Mouse (Mus musculus) heart, embryonic 11.5 days (tissue): Measurements from ENCODE around the gene Cldn4. TPM values are rescaled to one million over a fixed set of nuclear protein-coding genes. Genes with fewer than 3 reads are reported as not detected.

Experiments
- ATAC-seq: fragments of 200-750 bp; cut with Nextera tagmentation; replicated peaks from 2 replicates; pipeline ENCODE4 v1.8.0; 2017; ENCODE audit warnings: moderate library complexity; ENCODE audit not compliant: insufficient number of reproducible peaks, low FRiP score, low TSS enrichment
- H3K27ac ChIP-seq: fragments of 300-500 bp; sonication (generic); 2 replicates; pipeline ENCODE4 v1.5.1; 2014; ENCODE audit warnings: mild to moderate bottlenecking, low read depth, low read length
- H3K27me3 ChIP-seq: fragments of 300-500 bp; sonication (generic); 2 replicates; pipeline ENCODE4 v1.6.1; 2014; ENCODE audit warnings: mild to moderate bottlenecking, low read length, mixed read lengths; ENCODE audit not compliant: control insufficient read depth, insufficient read depth
- H3K36me3 ChIP-seq: fragments of 300-500 bp; sonication (generic); 2 replicates; pipeline ENCODE4 v1.6.1; 2014; ENCODE audit warnings: mild to moderate bottlenecking, low read length, moderate library complexity, mixed read lengths; ENCODE audit not compliant: control insufficient read depth, insufficient read depth
- H3K4me1 ChIP-seq: fragments of 300-500 bp; sonication (generic); 2 replicates; pipeline ENCODE4 v1.6.1; 2014; ENCODE audit warnings: low read length; ENCODE audit not compliant: control insufficient read depth, insufficient read depth
- H3K4me2 ChIP-seq: fragments of 300-500 bp; sonication (generic); 2 replicates; pipeline ENCODE4 v1.6.1; 2014; ENCODE audit warnings: mild to moderate bottlenecking, moderate library complexity
- H3K4me3 ChIP-seq: fragments of 300-500 bp; sonication (generic); 2 replicates; pipeline ENCODE4 v1.5.1; 2014; ENCODE audit warnings: low read depth, low read length
- H3K9ac ChIP-seq: fragments of 300-500 bp; sonication (generic); 2 replicates; pipeline ENCODE4 v1.6.1; 2014; ENCODE audit warnings: mild to moderate bottlenecking, low read depth, low read length, moderate library complexity
- H3K9me3 ChIP-seq: fragments of 300-500 bp; sonication (generic); replicated peaks from 2 replicates; pipeline ENCODE4 v1.6.1; 2016; ENCODE audit warnings: low read length; ENCODE audit not compliant: control insufficient read depth
- WGBS: fragments of 180-500 bp; shearing (Covaris S2); extraction: QIAGEN DNeasy Blood & Tissue Kit; methylation state at CpG from one replicate; pipeline ENCODE4 v1.1.7; 2014; ENCODE audit not compliant: insufficient replicate concordance; 5-methylcytosine and 5-hydroxymethylcytosine counted together
- polyA plus RNA-seq: library from polyadenylated mRNA; unstranded; fragments of >200 nt; fragmentation: Nextera tagmentation; extraction: Ambion mirVana; gene quantifications from 2 replicates; pipeline ENCODE4 v1.2.1, GENCODE M21; 2014

The Cldn4 gene
- polyA plus RNA-seq, 1 experiment from 2014 or later: 1.7 TPM

DNA sequence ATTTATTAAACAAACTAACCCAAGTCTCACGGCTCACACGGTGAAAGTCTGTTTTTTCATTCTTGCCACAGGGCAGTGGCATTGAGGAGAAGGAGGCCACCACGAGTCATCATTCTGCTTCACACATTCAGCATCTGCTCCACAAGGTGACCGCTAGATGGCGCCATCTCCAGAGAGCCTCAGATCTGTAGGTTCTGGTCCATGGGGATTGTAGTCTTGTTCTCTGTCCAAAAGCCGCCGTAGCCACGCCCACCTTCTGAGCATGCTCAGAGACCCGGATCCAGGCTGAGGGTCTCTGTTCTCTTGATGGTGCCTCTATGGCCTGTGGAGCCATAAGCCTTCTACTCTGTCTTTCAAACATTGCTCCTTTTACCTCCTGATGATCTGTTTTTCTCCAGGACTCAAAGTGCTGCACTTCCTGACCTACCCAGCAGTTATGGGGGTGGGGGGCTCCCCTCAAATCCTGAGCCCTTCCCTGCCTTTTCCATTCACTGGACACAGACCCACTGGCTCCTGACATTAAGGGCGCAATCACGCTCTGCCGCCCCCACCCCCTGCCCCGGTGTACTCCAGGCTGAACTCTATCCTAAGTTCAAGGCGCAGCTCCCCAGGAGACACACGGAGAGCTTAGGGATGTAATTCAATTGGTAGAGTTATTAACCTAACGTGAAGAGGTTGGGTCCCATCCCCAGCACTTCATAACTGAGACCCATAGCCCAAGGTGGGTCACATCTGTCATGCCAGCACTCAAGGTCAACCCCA lies 28.5 kb downstream of the Cldn4 start:
- no peak overlapping the region for H3K4me2 ChIP-seq
- no peak for ATAC-seq

DNA sequence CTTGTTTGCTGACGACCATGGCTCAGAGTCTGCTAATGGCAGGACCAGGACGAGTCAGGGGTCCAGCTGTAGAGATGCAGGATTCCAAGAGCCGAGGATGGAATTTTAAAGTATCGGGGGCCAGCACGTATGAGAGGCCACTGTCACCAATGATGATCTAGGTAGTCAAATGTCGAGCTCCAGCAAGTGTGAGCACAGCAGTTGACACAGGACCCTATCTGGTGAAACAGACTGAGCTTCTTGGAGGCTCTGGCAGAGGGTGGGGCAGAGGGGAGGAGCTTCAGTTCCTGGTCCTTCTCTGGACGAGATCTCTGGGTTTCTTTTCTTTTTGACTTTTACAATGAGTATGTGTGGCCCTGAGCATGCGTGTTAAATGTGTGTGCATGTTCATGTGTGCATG lies 31.4 kb downstream of the Cldn4 start, which contains the start of gene Cldn13:
Cldn13 (minus strand) TSS at position 216 of the 400 bp plus-strand sequence.
- no peaks in the 10 kb centered on the region for H3K4me1 ChIP-seq
- no peaks in the 10 kb centered on the region for H3K36me3 ChIP-seq
- peak within 1 kb of the TSS; percentile 48 for H3K9ac ChIP-seq
- H3K4me2 ChIP-seq: peak within 1 kb of the TSS; percentile 24
- peak; percentile 63 for ATAC-seq
- peak within 1 kb of the TSS; percentile 69 for H3K27ac ChIP-seq
- peak within 1 kb of the TSS; percentile 8 for H3K4me3 ChIP-seq
- no peaks in the 10 kb centered on the region; the same call in 1 of the 2 replicates for H3K9me3 ChIP-seq
- H3K27me3 ChIP-seq: no peaks in the 10 kb centered on the region
- WGBS: 77% methylated on average over 8 of the region's 8 CpGs

More for the DNA sequence above, 28.5 kb downstream of the Cldn4 start:
- no peak overlapping the region for H3K9ac ChIP-seq
- H3K4me3 ChIP-seq: no peak overlapping the region
- WGBS: 48% methylated on average over 16 of the region's 16 CpGs
- H3K27ac ChIP-seq: no peak overlapping the region
- H3K27me3 ChIP-seq: no peaks in the 10 kb centered on the region
- no peaks in the 10 kb centered on the region for H3K4me1 ChIP-seq
- no peaks in the 10 kb centered on the region for H3K36me3 ChIP-seq
- H3K9me3 ChIP-seq: no peaks in the 10 kb centered on the region; the same call in 1 of the 2 replicates

DNA sequence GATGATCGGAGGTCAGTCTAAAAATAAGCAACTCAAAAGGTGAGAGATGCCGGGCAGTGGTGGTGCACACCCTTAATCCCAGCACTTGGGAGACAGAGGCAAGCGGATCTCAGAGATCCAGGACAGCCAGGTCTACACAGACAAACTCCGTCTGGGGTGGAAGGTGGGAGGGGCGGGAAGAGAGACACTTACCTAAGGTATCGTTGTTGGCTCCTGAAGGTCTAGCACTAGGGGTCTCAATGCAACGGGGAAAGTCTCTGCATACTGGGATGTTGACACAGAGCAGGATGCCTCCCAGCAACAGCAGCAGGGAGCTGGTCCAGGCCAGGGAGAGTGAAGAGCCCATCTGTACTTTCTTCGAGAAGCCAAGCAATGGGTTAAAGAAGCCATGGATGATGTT lies 32.2 kb downstream of the Cldn4 start:
- 63% methylated on average over 8 of the region's 8 CpGs for WGBS
- Histone ChIP-seq H3K9me3 (no peaks in the 10 kb centered on the region; the same call in 1 of the 2 replicates), H3K27ac (peak overlapping the region; percentile 69), H3K36me3 (no peaks in the 10 kb centered on the region), H3K9ac (peak overlapping the region; percentile 48), H3K27me3 (no peaks in the 10 kb centered on the region), H3K4me3 (peak overlapping the region; percentile 8), H3K4me1 (no peaks in the 10 kb centered on the region), H3K4me2 (peak overlapping the region; percentile 31; the same call in 1 of the 2 replicates)
- no peak for ATAC-seq

DNA sequence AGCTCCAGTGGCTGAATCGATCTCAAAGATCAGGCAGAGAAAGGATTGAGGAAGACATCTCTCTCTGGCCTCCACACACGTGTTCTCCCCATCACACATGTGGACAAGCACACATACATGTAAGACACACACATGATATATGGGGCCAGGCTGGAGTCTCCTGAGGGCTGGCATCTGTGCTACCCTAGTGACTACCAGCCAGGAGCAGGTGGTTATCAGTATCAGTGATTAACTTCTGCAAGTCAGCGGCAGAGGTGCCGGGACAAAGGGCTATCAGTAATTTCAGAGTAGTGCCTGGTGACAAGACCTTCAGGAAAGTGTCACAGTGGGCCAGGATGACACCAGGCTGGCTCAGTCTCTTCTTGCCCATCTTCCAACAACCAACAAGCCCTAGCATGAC lies 33.0 kb downstream of the Cldn4 start:
- H3K4me2 ChIP-seq: peak overlapping the region; percentile 32; the same call in 1 of the 2 replicates
- H3K9me3 ChIP-seq: no peaks in the 10 kb centered on the region; the same call in 1 of the 2 replicates
- peak; percentile 80 for ATAC-seq
- peak overlapping the region; percentile 83 for H3K27ac ChIP-seq
- no peaks in the 10 kb centered on the region for H3K27me3 ChIP-seq
- peak overlapping the region; percentile 30 for H3K4me3 ChIP-seq
- H3K4me1 ChIP-seq: no peaks in the 10 kb centered on the region
- peak overlapping the region; percentile 58; the same call in 1 of the 2 replicates for H3K9ac ChIP-seq
- H3K36me3 ChIP-seq: no peaks in the 10 kb centered on the region
- WGBS: 46% methylated on average over 4 of the region's 4 CpGs

DNA sequence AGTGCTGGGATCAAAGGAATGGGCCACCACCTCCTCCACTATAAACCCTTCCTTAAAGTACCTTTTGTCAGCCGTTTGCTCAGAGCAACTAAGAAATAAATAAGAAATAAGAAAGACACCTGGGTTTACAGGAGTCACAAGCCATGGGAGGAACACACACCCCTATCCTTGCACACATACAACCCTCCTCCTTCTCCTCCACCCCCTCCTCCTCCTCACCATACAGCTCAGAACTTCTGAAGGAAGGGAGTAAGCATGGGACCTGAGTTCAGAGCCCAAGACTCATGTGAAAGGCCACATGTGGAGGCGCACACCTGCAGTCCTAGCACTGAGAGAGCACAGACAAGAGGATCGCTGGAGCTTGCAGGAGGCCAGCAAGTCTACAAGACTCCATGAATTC lies 33.4 kb downstream of the Cldn4 start:
- no peaks in the 10 kb centered on the region for H3K4me1 ChIP-seq
- peak overlapping the region; percentile 58; the same call in 1 of the 2 replicates for H3K9ac ChIP-seq
- H3K27me3 ChIP-seq: no peaks in the 10 kb centered on the region
- H3K4me3 ChIP-seq: peak overlapping the region; percentile 30; the same call in 1 of the 2 replicates
- ATAC-seq: no peak
- peak overlapping the region; percentile 83 for H3K27ac ChIP-seq
- H3K4me2 ChIP-seq: peak overlapping the region; percentile 32
- H3K9me3 ChIP-seq: no peaks in the 10 kb centered on the region; the same call in 1 of the 2 replicates
- no peaks in the 10 kb centered on the region for H3K36me3 ChIP-seq
- 75% methylated on average over 3 of the region's 3 CpGs for WGBS

DNA sequence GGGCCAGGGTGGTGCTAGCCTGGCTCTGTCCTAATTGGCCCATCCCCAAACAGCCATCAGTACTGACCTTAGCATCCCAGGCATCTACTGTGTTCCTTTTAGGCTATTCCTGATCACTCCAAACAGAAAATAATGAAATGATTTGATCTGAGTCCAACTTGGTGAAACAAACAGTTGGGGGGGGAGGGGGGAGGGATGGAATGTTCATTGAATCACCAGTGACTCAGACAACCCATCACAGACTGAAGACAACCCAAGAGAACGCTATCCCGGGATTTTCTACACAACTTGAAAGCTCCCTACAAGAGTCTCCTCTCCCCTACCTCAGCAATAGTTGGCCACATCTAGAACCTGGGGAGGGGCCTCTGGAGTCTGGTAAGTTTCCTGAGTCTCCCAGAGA lies 34.8 kb downstream of the Cldn4 start:
- no peaks in the 10 kb centered on the region for H3K36me3 ChIP-seq
- no peaks in the 10 kb centered on the region for H3K27me3 ChIP-seq
- H3K4me3 ChIP-seq: no peak overlapping the region
- WGBS: 96% methylated on average over 2 of the region's 2 CpGs
- H3K9ac ChIP-seq: no peak overlapping the region
- no peaks in the 10 kb centered on the region for H3K9me3 ChIP-seq
- H3K4me2 ChIP-seq: no peak overlapping the region
- no peaks in the 10 kb centered on the region for H3K4me1 ChIP-seq
- H3K27ac ChIP-seq: no peak overlapping the region
- ATAC-seq: no peak

DNA sequence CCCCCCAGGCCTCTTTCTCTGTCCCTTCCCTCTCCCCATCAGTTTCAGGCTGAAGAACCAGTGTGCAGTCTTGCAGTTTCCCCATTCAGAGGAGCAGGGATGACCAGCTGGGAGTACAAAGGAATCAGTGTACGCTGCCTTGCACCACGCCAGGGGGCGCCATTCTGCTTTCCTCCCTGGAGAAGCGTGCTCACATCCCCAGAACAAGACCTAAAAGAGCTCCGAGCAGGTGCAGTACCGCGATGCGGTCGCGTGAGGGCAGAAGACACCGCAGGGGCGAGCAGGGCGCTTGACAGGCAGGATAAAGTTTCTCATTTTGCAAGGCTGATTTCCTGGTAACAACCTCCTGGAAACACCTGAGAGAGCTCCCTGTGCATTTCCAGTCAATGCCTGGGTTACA lies 39.6 kb downstream of the Cldn4 start:
- no peak overlapping the region for H3K4me3 ChIP-seq
- H3K9me3 ChIP-seq: no peaks in the 10 kb centered on the region
- no peaks in the 10 kb centered on the region for H3K4me1 ChIP-seq
- H3K36me3 ChIP-seq: no peaks in the 10 kb centered on the region
- 0 out of 2 replicates have a peak, but pooled peaks cover 3% of the 10 kb centered on the region for H3K27me3 ChIP-seq
- H3K9ac ChIP-seq: no peak overlapping the region
- H3K4me2 ChIP-seq: no peak overlapping the region
- 0 out of 2 replicates have a peak, but pooled peaks have one; percentile 35 for ATAC-seq
- WGBS: 2% methylated on average over 13 of the region's 13 CpGs
- H3K27ac ChIP-seq: no peak overlapping the region

DNA sequence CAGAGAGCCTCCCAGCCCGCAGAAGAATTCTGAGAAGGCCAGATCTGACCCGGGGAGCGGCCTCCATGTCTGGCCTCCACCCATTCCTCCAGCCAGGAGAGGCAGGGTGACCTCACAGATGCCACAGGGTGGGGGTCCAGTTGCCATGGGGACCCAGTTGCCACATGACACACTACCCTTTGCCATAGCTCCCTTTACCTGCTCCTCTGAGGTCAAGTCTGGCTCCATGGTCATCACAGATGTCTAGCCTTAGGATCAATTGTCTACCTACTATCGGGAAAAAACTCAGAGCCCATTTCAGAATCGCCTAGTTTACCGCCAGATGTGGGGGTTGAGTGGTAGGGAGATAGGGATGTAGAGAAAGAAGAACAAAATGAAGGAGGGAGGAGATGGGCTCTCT lies 40.1 kb downstream of the Cldn4 start, which contains the start of gene Tmem270:
Tmem270 (minus strand) TSS at position 101 of the 400 bp plus-strand sequence.
- Histone ChIP-seq H3K4me1 (no peaks in the 10 kb centered on the region), H3K36me3 (no peaks in the 10 kb centered on the region), H3K4me2 (no peak within 1 kb of the TSS), H3K4me3 (no peak within 1 kb of the TSS), H3K9me3 (no peaks in the 10 kb centered on the region), H3K27me3 (0 out of 2 replicates have a peak, but pooled peaks cover 3% of the 10 kb centered on the region), H3K9ac (no peak within 1 kb of the TSS), H3K27ac (no peak within 1 kb of the TSS)
- ATAC-seq: no peak
- WGBS: 79% methylated on average over 6 of the region's 6 CpGs
